In genomic region chr2:129912556-129912955, GRCm38 (mm10) we compare ENCODE assay signal across 28 mouse cellular contexts.
DNase-seq lines count a peak whose midpoint lies in the region; ATAC-seq and TF ChIP-seq lines count a peak whose summit lies in the region.
"Had no signal": no experiment of that assay in that cellular context is flagged by ENCODE, and none has a peak within 500 bp of the region (broad histone marks: within the 10 kb centered on the region; RNA-seq: fewer than 3 reads in every experiment).

No protein-coding gene starts in this region.

- no peak overlapping the region for H3K4me3 ChIP-seq in forebrain, postnatal 0 days (ENCODE audit: low read depth, low read length)
- H3K4me3 ChIP-seq in forebrain, embryonic 16.5 days (replicated peaks; ENCODE audit: low read length): no peak overlapping the region
- H3K4me3 ChIP-seq: forebrain, embryonic 15.5 days; hindbrain, embryonic 13.5 days; stomach, embryonic 15.5 days had no signal

- no peak overlapping the region for H3K4me2 ChIP-seq in forebrain, postnatal 0 days (ENCODE audit: low read depth)
- H3K4me2 ChIP-seq in forebrain, embryonic 16.5 days (ENCODE audit: low read length): no peak overlapping the region
- H3K4me2 ChIP-seq: forebrain, embryonic 15.5 days; heart, embryonic 11.5 days; hindbrain, embryonic 13.5 days; stomach, embryonic 15.5 days had no signal

- WGBS in forebrain, postnatal 0 days: 55% methylated on average over 8 of the region's 8 CpGs
- WGBS in forebrain, embryonic 16.5 days: 66% methylated on average over 8 of the region's 8 CpGs

- no peaks in the 10 kb centered on the region for H3K36me3 ChIP-seq in forebrain, postnatal 0 days (ENCODE audit: insufficient read depth)
- H3K36me3 ChIP-seq in forebrain, embryonic 16.5 days (ENCODE audit: control insufficient read depth, insufficient read depth): no peaks in the 10 kb centered on the region
- H3K36me3 ChIP-seq: forebrain, embryonic 15.5 days; hindbrain, embryonic 13.5 days; stomach, embryonic 15.5 days had no signal

- peaks cover 7% of the 10 kb centered on the region; the same call in 1 of the 2 replicates for H3K4me1 ChIP-seq in forebrain, postnatal 0 days (ENCODE audit: insufficient read depth)
- H3K4me1 ChIP-seq in forebrain, embryonic 16.5 days (replicated peaks; ENCODE audit: control insufficient read depth, insufficient read depth, low read length): peaks cover 11% of the 10 kb centered on the region

- DNase-seq in forebrain, postnatal 0 days: peak; percentile 29
- peak; percentile 17 to 32 for DNase-seq in left cerebral cortex, adult 18-20 months (ENCODE audit: low spot score in 2 of 2)
- no peak for DNase-seq in left cerebral cortex, adult 11 months (ENCODE audit: low spot score)
- peak; percentile 16 to 38 for DNase-seq in right cerebral cortex, postnatal 36 days (ENCODE audit: low spot score in 2 of 2)
- DNase-seq in right cerebral cortex, postnatal 4 days: no peak
- DNase-seq in gastrocnemius, postnatal 10 days: no peak
- DNase-seq in thymus, postnatal 14 days: no peak
- DNase-seq: adrenal gland, postnatal 10 days; cerebellum, adult 11-12 months; cerebellum, adult 9-11 months; gastrocnemius, postnatal 25 days; heart, adult 18-20 months; heart, postnatal 4 days; kidney, adult 8-10 months; liver; lung, adult 2 months; lung, postnatal 14 days; midbrain, embryonic 14.5 days; thymus, postnatal 25 days had no signal

- no peak for ATAC-seq in forebrain, postnatal 0 days
- ATAC-seq in forebrain, embryonic 16.5 days: no peak
- ATAC-seq: forebrain, embryonic 15.5 days; intestine, embryonic 16.5 days; Patski had no signal

- H3K9ac ChIP-seq in forebrain, postnatal 0 days: no peak overlapping the region
- H3K9ac ChIP-seq in forebrain, embryonic 16.5 days (replicated peaks; ENCODE audit: low read depth, low read length): no peak overlapping the region
- H3K9ac ChIP-seq: forebrain, embryonic 15.5 days; hindbrain, embryonic 13.5 days; liver, embryonic 14.5 days; stomach, embryonic 15.5 days had no signal

- H3K27ac ChIP-seq in forebrain, postnatal 0 days (ENCODE audit: low read depth, low read length): no peak overlapping the region
- H3K27ac ChIP-seq in forebrain, embryonic 16.5 days (ENCODE audit: low read length): no peak overlapping the region
- H3K27ac ChIP-seq: forebrain, embryonic 15.5 days; hindbrain, embryonic 13.5 days; kidney, postnatal 0 days; liver, embryonic 14.5 days; stomach, embryonic 15.5 days had no signal

- no peaks in the 10 kb centered on the region for H3K9me3 ChIP-seq in forebrain, postnatal 0 days (ENCODE audit: low read length)
- no peaks in the 10 kb centered on the region for H3K9me3 ChIP-seq in forebrain, embryonic 16.5 days (ENCODE audit: control insufficient read depth, low read length)
- H3K9me3 ChIP-seq: forebrain, embryonic 15.5 days; hindbrain, embryonic 13.5 days; stomach, embryonic 15.5 days had no signal

- TF ChIP-seq CTCF in forebrain, postnatal 0 days (IDR thresholded peaks at IDR 0.05; ENCODE audit: low read depth): no peak

- no peaks in the 10 kb centered on the region for H3K27me3 ChIP-seq in forebrain, postnatal 0 days (ENCODE audit: insufficient read depth, low read length)
- H3K27me3 ChIP-seq in forebrain, embryonic 16.5 days (replicated peaks; ENCODE audit: control insufficient read depth, insufficient read depth, low read length): no peaks in the 10 kb centered on the region
- H3K27me3 ChIP-seq: forebrain, embryonic 15.5 days had no signal

Comparison
In these comparisons a context has a peak if more than half of its experiments do, and no peak if none do; other contexts are left out.
1. DNase-seq: peak in forebrain, postnatal 0 days (single experiment), left cerebral cortex, adult 18-20 months (2 of 2) and right cerebral cortex, postnatal 36 days (2 of 2); none in left cerebral cortex, adult 11 months (single experiment), right cerebral cortex, postnatal 4 days (single experiment), gastrocnemius, postnatal 10 days (single experiment) and thymus, postnatal 14 days (single experiment).